Mouse (Mus musculus): ENCODE measurements at regions not wholly inside any gene's neighbourhood (a gene's known extent, or its start where the extent isn't known, plus 50 kb on each side); places are given as distances from the start of the nearest gene placed in this dataset.

GRCm38 (mm10) chr4:29034406-29034805 is 221.5 kb downstream of the Epha7 start:
- Histone ChIP-seq H3K4me1 (ENCODE audit: insufficient read depth, low read length) (no peaks in the 10 kb centered on the region), H3K27ac (ENCODE audit: low read length) (no peak overlapping the region), H3K9me3 (ENCODE audit: low read length) (no peaks in the 10 kb centered on the region), H3K4me2 (replicated peaks; ENCODE audit: low read depth, low read length) (no peak overlapping the region), H3K27me3 (ENCODE audit: insufficient read depth, low read length) (no peaks in the 10 kb centered on the region), H3K9ac (replicated peaks; ENCODE audit: low read length) (no peak overlapping the region), H3K4me3 (ENCODE audit: low read length) (no peak overlapping the region), H3K36me3 (ENCODE audit: insufficient read depth, low read length) (no peaks in the 10 kb centered on the region)
- no peak for ATAC-seq (ENCODE audit: low FRiP score, low TSS enrichment)
- WGBS, result 83% methylated on average over 1 of the region's 1 CpGs

DNA sequence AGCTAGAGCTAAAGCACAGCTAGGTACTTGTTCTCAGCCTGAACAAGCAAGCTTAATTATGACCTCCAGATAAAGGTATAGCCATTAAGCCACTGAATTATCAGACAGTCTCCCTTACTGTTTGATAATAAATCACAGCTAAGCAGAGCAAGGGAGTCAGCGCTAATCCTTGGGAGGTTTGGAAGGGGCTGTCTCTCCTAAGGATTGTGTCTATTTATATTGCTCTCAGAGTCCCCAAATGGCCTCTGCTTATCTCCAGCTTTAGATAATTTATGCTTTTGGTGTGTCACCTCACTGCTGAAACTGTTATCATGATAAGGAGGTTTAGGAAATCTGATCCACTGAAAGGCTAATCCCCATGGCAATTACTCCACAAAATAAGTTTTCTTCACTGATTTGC is 227.1 kb downstream of the Epha7 start:
- no peak for ATAC-seq (ENCODE audit: low FRiP score, low TSS enrichment)
- Histone ChIP-seq H3K9me3 (ENCODE audit: low read length) (no peaks in the 10 kb centered on the region), H3K4me3 (ENCODE audit: low read length) (no peak overlapping the region), H3K27me3 (ENCODE audit: insufficient read depth, low read length) (no peaks in the 10 kb centered on the region), H3K4me2 (replicated peaks; ENCODE audit: low read depth, low read length) (no peak overlapping the region), H3K27ac (ENCODE audit: low read length) (no peak overlapping the region), H3K36me3 (ENCODE audit: insufficient read depth, low read length) (no peaks in the 10 kb centered on the region), H3K4me1 (ENCODE audit: insufficient read depth, low read length) (no peaks in the 10 kb centered on the region), H3K9ac (replicated peaks; ENCODE audit: low read length) (no peak overlapping the region)
- WGBS, result 11% methylated on average over 1 of the region's 1 CpGs

DNA sequence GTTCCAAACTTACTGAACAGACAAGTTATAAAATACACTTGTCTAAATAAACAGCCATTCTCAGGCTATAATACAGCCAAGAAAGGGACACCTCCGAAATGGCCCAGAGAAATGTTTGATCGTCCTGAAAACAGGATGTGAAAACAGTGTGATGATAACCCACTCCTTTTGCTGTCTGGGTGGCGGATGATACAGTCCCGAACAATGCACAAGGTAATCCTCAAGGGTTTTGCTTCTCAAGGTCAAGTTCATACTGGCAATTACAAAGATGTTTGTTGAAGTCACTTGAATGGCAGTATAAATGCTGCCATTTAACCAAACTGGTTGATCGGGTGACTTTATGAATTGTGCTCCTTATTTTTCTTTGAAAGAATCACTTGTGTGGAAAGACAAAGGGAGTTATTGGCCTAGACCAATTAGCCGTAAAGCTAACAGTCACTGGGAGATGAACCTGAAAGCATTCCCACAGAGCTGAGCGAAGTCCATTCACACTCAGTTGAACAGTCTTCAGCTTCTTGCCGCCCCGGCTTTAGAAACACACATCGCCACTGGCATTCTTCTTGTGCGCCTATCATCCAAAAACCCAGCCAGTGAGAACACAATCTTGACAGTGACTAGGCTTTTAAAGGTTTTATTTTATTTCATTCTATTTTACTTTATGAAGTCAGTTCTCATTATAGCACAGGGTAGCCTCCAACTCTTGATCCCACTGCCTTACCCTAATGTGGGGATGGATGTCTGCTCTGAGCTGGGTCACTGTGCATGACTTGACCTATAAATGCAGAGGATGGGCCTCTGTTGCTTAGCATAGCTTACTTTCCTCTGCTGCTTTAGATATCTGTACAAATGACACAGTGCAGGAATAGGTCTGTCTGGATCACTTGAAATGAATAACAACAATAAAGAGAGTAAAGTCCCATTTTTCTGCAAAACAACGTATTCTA is 256.0 kb downstream of the Epha7 start:
- H3K9me3 ChIP-seq (ENCODE audit: low read length), result 0 out of 2 replicates have a peak, but pooled peaks cover 3% of the 10 kb centered on the region
- peak; percentile 71; the same call in 1 of the 2 replicates for ATAC-seq (ENCODE audit: low FRiP score, low TSS enrichment)
- H3K4me3 ChIP-seq (ENCODE audit: low read length), result no peak overlapping the region
- 0 out of 2 replicates have a peak, but pooled peaks cover 6% of the 10 kb centered on the region for H3K4me1 ChIP-seq (ENCODE audit: insufficient read depth, low read length)
- no peak overlapping the region for H3K27ac ChIP-seq (ENCODE audit: low read length)
- H3K9ac ChIP-seq (replicated peaks; ENCODE audit: low read length), result no peak overlapping the region
- H3K27me3 ChIP-seq (ENCODE audit: insufficient read depth, low read length), result no peaks in the 10 kb centered on the region
- 50% methylated on average over 12 of the region's 12 CpGs for WGBS
- H3K36me3 ChIP-seq (ENCODE audit: insufficient read depth, low read length), result no peaks in the 10 kb centered on the region
- no peak overlapping the region for H3K4me2 ChIP-seq (replicated peaks; ENCODE audit: low read depth, low read length)

- H3K4me2 ChIP-seq (replicated peaks; ENCODE audit: low read depth, low read length), result no peak overlapping the region
- no peak overlapping the region for H3K4me3 ChIP-seq (ENCODE audit: low read length)
- no peak overlapping the region for H3K9ac ChIP-seq (replicated peaks; ENCODE audit: low read length)
- H3K9me3 ChIP-seq (ENCODE audit: low read length), result 0 out of 2 replicates have a peak, but pooled peaks cover 3% of the 10 kb centered on the region
- no peak overlapping the region for H3K27ac ChIP-seq (ENCODE audit: low read length)
- H3K4me1 ChIP-seq (ENCODE audit: insufficient read depth, low read length), result 0 out of 2 replicates have a peak, but pooled peaks cover 2% of the 10 kb centered on the region
- no peaks in the 10 kb centered on the region for H3K36me3 ChIP-seq (ENCODE audit: insufficient read depth, low read length)
- ATAC-seq (ENCODE audit: low FRiP score, low TSS enrichment), result no peak
- no peaks in the 10 kb centered on the region for H3K27me3 ChIP-seq (ENCODE audit: insufficient read depth, low read length)
Measured at GRCm38 (mm10) chr4:29074204-29074603, 261.3 kb downstream of the Epha7 start.

DNA sequence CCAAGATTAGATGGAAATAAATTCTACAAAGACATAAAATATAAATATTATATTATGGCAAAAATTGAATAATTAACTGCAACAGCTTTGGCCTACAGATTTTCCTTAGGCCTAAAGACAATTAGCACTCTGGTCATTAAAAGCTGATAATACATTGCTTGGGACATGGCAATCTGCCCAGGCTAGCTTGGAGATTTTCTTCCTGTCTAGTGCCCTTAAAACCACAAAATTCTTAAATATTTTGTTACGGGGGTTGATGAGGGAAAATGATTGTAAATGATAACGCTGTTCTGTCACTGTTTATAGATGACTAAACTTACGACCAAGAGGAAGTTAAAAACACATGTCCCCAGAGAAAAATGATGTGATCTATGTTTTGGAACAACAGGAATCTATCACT is 261.9 kb downstream of the Epha7 start:
- Histone ChIP-seq H3K4me3 (ENCODE audit: low read length) (no peak overlapping the region), H3K4me2 (replicated peaks; ENCODE audit: low read depth, low read length) (no peak overlapping the region), H3K9ac (replicated peaks; ENCODE audit: low read length) (no peak overlapping the region), H3K27me3 (ENCODE audit: insufficient read depth, low read length) (no peaks in the 10 kb centered on the region), H3K9me3 (ENCODE audit: low read length) (0 out of 2 replicates have a peak, but pooled peaks cover 3% of the 10 kb centered on the region), H3K4me1 (ENCODE audit: insufficient read depth, low read length) (no peaks in the 10 kb centered on the region), H3K27ac (ENCODE audit: low read length) (no peak overlapping the region), H3K36me3 (ENCODE audit: insufficient read depth, low read length) (no peaks in the 10 kb centered on the region)
- 47% methylated on average over 3 of the region's 3 CpGs for WGBS
- no peak for ATAC-seq (ENCODE audit: low FRiP score, low TSS enrichment)

DNA sequence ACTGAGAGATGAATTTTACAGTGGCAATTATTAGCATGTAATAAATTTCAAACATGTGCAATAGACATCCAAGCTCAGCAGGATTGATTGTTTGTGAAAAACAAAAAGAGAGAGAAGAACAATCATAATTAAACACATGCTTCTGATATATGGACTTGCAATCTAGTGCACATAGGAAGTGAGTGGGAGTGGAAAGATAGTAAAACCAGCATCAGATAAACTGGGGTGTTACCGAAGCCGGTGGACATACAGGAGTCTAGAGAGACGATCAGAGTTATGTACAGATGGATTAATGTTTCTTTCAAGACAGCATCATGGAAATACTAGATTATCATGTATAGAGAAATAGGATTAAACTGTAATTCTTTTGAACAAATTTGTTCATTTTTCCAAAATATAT is 263.8 kb downstream of the Epha7 start:
- Histone ChIP-seq H3K4me3 (ENCODE audit: low read length) (no peak overlapping the region), H3K27ac (ENCODE audit: low read length) (no peak overlapping the region), H3K27me3 (ENCODE audit: insufficient read depth, low read length) (no peaks in the 10 kb centered on the region), H3K4me2 (replicated peaks; ENCODE audit: low read depth, low read length) (no peak overlapping the region), H3K9me3 (ENCODE audit: low read length) (no peaks in the 10 kb centered on the region), H3K9ac (replicated peaks; ENCODE audit: low read length) (no peak overlapping the region), H3K36me3 (ENCODE audit: insufficient read depth, low read length) (no peaks in the 10 kb centered on the region), H3K4me1 (ENCODE audit: insufficient read depth, low read length) (no peaks in the 10 kb centered on the region)
- WGBS, result 84% methylated on average over 3 of the region's 3 CpGs
- no peak for ATAC-seq (ENCODE audit: low FRiP score, low TSS enrichment)

GRCm38 (mm10) chr4:29078391-29078790 is 265.5 kb downstream of the Epha7 start:
- H3K36me3 ChIP-seq (ENCODE audit: insufficient read depth, low read length), result no peaks in the 10 kb centered on the region
- no peak overlapping the region for H3K4me3 ChIP-seq (ENCODE audit: low read length)
- H3K27me3 ChIP-seq (ENCODE audit: insufficient read depth, low read length), result no peaks in the 10 kb centered on the region
- no peaks in the 10 kb centered on the region for H3K4me1 ChIP-seq (ENCODE audit: insufficient read depth, low read length)
- H3K4me2 ChIP-seq (replicated peaks; ENCODE audit: low read depth, low read length), result no peak overlapping the region
- ATAC-seq (ENCODE audit: low FRiP score, low TSS enrichment), result no peak
- H3K9me3 ChIP-seq (ENCODE audit: low read length), result no peaks in the 10 kb centered on the region
- no peak overlapping the region for H3K9ac ChIP-seq (replicated peaks; ENCODE audit: low read length)
- no peak overlapping the region for H3K27ac ChIP-seq (ENCODE audit: low read length)
- WGBS, result 95% methylated on average over 3 of the region's 3 CpGs

DNA sequence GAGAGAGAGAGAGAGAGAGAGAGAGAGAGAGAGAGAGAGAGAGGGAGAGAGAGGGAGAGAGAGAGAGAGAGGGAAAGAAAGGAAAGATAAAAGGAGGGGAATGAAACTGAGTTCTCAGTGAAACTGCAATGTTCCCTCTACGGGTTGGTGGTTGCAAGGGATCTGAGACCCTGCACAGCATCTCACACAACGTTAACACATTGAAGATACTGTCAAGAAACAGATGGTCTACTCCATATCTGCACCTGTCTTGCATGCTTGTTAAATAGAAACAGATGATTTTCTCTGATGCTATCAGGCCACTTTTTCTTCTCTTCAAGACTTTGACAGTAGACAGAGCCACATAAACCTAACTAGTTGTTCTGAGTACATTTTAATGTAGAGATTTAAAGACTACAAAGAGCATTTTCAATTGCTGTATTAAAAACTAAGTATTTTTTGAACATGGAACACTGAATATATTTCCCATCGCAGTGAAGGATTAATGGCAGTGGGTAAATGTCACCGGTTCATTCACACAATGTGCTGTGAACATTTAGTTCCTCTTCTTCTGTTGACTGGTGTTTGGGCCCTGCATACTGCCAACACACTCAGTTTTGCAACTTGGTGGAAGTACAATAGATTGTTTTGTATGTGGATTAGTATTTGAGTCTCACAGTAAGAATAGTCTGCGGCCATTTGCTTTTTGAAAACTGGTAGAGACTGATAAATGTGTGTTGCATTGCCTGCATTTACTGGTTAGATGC is 270.8 kb downstream of the Epha7 start:
- ATAC-seq (ENCODE audit: low FRiP score, low TSS enrichment), result no peak
- Histone ChIP-seq H3K4me1 (ENCODE audit: insufficient read depth, low read length) (no peaks in the 10 kb centered on the region), H3K27me3 (ENCODE audit: insufficient read depth, low read length) (no peaks in the 10 kb centered on the region), H3K4me2 (replicated peaks; ENCODE audit: low read depth, low read length) (no peak overlapping the region), H3K36me3 (ENCODE audit: insufficient read depth, low read length) (no peaks in the 10 kb centered on the region), H3K4me3 (ENCODE audit: low read length) (no peak overlapping the region), H3K9me3 (ENCODE audit: low read length) (no peaks in the 10 kb centered on the region), H3K27ac (ENCODE audit: low read length) (no peak overlapping the region), H3K9ac (replicated peaks; ENCODE audit: low read length) (no peak overlapping the region)
- 76% methylated on average over 5 of the region's 5 CpGs for WGBS

GRCm38 (mm10) chr4:29090949-29091348 is 278.0 kb downstream of the Epha7 start:
- Histone ChIP-seq H3K4me1 (ENCODE audit: insufficient read depth, low read length) (no peaks in the 10 kb centered on the region), H3K27ac (ENCODE audit: low read length) (no peak overlapping the region), H3K9me3 (ENCODE audit: low read length) (no peaks in the 10 kb centered on the region), H3K4me2 (replicated peaks; ENCODE audit: low read depth, low read length) (no peak overlapping the region), H3K36me3 (ENCODE audit: insufficient read depth, low read length) (no peaks in the 10 kb centered on the region), H3K4me3 (ENCODE audit: low read length) (no peak overlapping the region), H3K27me3 (ENCODE audit: insufficient read depth, low read length) (no peaks in the 10 kb centered on the region), H3K9ac (replicated peaks; ENCODE audit: low read length) (no peak overlapping the region)
- peak; percentile 73; the same call in 1 of the 2 replicates for ATAC-seq (ENCODE audit: low FRiP score, low TSS enrichment)
- WGBS, result 19% methylated on average over 4 of the region's 4 CpGs
